Mouse (Mus musculus) kidney, postnatal 14 days (tissue): Measurements from ENCODE around the gene Robo1.

Experiments used
- DNase-seq: peaks from one replicate; pipeline ENCODE4 v3.0.0; 2022; ENCODE audit warnings: mixed read lengths

Gene Robo1

DNA sequence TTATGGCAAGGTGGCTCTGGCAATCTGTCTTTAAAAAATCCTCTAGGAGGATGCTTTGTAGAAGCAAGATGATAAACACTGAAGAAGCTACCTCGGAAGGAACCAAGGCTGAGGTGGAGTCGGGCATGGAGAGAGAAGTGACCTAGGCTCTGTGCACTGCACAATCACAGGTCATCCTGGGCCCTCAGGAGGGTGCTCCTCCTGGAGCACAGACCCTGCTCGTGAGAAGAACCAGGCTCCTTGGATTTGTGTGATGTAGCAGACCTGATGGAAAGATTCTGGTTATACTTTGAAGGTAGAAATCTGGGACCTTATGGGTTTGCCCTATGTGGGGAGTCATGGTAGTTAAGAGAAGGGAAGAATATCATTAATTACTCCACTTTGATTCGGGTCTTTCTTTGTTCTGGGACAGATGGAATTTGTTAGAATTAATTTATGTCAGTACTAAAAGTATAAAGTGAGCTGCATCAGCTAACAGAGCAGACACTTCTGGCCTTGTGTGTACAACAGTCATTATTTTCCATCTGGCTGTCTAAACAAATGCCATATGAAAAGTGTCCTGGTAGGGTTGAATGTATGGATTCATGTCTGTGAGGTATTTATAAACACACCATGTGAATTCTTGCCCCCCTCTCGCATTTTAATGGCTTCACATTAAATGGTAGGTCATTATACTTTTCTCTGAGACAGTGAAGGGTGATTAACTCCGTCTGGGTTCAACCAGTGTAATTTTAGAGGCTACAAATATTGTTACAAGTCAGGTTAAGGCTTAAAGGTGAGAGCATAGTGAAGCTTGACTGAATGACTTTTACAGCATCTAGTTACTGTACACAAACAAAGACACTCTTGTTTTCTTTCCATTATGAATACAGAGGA, 377.7 kb downstream of the Robo1 start:
- no peak for DNase-seq

DNA sequence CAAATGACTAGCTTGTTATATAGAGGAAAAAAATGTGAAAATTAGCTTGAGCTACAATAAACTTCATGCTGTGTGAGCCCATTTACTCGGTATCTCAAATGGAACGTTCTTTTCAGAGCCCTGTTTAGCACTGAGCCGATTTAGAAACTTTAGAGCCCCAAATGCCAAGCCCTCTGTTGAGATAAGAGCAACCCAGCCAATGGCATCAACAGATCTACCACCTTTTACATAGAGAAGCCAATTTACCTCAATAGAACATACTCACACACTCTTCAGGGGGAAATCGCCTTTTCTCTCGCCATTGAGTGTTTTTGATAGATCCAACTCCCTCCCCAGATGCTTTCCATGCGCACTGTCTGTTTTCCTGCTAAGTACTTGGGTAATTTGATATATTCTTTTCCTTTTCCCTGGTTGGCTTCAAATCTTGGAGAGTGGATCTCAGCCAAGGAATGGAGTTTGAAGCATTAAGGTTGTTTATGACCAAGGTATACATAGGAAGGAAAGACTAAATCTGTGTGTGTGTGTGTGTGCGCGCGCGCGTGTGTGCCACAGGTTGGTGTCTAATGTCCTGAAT, 378.5 kb downstream of the Robo1 start:
- DNase-seq = no peak

DNA sequence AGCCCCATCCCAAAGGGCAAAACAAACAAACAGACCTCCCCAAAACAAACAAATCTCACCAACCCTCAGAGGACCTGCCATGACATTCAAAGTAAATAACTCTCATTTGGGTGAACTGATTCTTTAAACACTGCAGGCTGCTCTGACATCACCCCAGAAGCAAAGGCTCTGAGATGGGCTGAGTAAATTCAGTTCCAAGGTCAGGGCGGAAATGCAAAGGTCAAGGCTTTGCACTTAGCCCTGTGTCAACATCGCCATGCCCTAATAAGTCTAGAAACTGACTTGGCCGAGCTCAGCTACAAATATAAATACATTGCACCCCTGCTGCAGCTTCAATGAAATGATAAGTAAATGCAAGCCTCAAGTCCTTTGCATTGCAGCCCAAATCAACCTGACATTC, 379.5 kb downstream of the Robo1 start:
- peak; percentile 59 for DNase-seq

DNA sequence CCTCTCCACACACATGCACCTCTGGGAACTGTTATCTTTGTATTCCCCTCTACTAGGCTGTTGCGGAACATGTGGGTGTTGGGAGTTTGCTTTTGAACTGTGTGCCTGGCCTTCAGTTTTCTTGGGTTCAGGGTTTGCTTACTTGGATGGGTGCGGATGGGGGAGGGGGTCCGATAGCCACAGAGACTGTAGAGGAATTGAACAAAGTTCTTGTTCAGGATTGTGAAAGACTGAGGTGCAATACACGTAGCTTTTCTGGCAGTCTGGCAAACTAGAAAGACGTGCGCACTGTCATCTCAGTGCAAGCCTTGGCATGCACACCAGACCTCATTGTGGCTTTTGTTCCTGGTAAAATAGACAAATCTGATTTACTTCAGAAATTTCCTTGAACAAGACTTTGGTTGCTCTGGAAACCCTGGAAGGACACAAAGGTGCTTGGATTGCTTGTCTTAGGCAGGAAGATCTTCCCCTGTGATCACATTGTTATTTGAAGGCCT, 380.1 kb downstream of the Robo1 start:
- no peak for DNase-seq

DNA sequence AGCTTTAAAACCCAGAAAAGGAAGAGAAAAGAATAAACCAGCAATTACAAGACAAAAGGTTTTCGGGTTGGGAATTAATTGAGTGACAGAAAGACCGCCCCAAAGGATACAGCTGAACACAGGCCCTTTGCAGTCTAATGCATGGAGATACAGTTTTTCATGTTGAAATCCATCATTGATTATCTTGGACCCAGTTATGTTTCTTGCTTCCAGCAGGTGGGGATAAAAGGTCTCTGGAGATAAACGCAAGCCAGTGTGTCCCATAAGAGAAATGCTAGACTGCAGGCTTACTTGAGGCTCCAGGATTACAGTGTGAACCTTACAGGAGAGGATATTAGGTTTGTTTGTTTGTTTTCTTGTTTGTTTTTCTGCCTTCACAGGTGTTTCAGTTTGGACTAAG, 383.8 kb downstream of the Robo1 start:
- no peak for DNase-seq

DNA sequence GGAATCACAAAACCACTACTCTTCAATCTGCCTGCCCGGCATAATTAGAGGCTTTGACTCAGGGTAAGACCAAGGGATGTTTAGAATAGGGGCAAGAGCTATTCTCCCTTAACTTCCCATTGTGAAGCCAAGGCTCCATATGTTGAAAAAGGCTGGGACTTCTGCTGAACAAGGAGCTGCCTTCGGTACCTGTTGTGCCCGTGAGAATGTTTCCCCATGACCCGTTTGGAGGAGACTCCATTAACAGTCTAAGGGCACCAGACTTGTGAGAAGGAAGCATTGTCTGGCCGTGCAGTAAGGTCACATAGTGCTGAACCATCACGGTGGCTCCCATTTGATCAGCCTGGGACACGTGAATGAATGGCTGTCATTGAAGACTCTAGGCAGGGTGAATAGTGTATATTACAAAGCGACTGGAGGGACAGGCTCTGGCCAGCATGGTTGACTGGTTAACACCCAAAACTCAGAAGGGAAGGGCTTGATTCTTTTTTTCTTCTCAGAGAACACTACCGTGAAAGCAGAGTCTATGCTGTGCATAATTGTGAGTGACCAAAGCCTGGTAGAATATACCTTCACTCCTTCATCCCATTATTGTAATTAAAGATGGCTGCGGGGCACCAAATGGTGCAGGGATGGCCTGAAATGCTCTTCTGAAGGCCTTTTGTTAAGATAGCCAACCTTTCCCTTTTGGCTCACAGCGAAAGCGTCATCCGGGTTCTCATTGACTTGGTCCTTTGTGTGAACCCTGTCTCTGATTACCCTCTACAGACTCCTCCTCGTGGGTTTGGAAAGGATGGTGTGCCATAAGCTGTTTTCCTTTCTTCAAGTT, 385.6 kb downstream of the Robo1 start:
- no peak for DNase-seq

DNA sequence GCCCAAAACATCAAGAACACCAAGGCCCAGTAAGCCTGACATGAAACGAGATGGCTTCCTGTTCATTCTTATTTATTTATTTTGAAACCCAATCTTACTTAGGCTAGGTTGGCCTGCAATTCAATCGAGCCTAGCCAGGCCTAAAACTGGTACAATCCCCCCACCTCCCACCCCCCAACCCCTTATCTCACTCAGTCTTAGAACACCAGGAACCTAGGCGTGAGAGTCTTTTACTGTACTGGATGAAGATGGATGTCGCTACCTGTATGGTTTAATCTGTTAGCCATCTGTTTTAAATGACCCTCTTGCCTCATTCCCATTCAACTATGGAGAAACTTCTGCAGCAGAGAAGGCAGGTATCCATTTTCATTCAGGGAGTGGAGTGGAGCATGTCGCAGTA, 386.7 kb downstream of the Robo1 start:
- DNase-seq = no peak

DNA sequence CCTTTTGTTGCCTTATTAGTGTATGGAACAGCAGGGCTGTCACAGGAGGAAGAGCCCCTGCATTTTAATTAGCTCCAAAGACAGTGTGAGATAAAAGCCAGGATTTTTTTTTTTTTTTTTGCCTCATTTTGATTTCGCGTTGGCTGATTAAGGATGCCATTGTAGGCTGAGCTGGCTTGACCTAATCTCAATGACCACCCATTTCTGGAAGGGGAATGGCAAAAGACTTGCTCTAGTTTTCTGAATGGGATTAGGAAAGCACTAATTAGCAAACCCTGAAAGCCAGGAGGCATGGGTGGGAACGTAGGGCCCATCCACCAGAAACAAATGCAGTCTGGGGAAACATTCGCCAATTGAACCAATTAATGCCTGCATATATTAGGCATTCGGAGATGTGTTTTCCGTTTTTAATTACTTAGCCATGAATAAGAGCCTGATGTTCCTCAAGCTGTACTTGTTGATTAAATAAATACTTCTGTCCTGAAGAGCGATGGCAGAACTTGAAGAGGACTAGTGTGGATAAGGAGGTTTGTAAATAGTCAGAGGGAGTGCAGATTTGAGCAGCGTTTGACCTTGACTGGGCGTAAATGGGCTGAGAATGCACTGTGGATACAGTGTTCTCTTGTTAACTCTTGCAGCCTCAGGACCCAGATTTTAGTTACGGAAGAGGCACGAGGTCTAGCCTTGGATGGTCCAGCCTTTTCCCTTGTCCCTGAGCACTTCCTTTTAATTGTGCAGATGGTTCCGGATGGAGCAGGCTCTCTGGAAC, 391.3 kb downstream of the Robo1 start:
- DNase-seq = no peak

DNA sequence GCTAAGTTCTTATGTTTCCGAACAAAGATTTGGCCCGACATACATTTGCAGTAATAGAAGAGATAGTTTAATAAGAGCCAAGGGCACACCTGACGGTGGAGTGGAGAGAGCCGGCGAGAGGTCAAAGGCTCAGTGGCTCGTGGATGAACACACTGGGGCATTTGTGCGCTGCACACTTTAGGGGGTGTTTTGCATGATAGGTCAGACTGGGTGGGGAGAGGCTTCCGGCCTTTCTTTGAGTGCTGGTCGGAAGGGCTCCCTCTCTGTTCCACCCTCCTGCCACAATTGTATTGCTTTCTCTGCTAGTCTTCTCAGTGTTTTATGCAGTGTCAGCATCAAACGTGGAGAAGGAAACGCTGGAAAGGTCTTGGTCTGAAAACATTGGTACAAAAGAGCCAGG, 392.2 kb downstream of the Robo1 start:
- DNase-seq = no peak

DNA sequence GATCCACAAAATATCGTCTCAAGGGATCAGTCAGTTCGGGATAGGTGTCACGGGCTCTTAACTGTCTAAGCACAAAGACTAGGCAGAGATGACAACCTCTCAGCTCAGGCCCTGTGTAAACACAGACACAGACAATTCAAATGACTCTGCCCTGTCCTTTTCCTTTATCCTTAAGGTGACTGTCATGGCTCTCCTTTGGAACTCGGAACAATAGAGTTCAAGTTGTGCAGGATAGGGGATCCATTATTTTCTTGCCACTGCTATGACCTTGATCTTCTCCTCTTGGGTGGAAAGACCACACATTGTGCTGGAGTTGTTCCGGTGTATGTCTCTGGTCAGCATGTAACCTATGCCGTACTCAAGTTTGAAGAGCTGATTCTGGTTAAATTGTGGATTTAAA, 395.4 kb downstream of the Robo1 start:
- no peak for DNase-seq

DNA sequence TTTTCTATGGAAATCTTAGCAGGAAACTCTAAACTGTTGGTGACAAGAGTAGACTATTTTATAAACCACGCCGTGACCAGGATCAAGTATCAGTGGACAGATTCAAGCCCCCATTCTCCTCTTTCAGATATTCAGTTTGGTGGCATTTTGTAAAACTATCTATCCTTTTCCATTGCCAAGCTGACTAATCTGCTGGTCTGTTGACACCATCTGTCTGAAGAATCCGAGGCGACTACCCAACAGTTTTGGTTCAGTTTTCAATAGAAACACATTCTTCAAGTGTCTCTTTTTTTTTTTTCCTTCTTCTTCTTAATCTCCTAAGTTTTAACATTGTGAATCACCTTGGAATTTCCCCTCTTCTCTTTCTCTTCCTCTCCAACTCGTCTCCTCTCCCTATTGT, 397.7 kb downstream of the Robo1 start:
- no peak for DNase-seq

DNA sequence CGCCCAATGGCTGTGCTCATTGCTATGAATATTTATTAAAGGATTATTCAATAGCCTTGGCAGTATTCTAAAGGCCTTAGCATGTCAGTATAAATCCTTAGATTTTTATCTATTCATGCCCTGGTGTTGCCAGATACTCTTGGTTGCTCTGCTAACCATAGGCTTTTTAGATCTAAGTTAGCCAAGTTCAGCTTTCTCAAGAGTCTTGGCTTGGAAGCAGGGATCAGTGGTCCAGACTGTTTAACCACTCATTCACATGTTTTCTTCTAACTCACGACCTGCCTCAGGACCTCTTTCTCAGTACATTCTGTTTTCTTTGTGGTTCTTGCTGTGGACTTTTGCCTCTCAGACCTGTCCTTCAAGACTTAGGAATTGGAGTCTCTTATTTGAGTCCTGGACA, 400.4 kb downstream of the Robo1 start:
- no peak for DNase-seq

DNA sequence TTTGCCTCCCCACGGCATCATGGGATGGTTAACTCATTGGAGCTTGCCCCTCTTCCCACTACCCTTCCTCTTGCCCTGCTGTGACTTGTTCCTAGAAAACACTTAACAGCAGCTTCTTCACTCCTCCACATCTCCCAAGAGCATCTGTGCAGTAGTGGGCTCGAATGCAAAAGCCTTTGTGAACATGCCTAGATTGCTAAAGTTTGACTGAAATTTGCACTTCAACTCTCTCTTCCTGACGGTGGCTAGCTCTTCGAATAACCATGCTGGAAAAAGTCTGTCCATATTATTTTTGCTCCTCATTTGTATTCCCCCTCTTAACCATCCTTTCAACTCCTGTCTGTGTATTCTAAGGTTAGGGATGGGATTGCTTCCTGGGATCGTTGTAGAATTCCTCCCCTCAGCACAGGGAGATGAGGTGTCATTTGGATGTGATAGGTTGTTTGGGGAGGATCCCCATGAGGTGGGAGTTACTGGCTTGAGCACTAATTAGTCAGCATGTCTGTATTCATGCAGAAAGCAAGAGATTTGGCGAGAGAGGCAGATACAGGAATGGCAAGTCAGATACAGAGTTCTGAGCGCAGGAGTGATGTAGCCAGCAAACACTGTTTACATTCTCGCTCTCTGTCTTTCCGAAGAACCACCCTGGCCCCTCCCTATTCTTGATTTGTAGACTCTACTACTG, 409.2 kb downstream of the Robo1 start:
- no peak for DNase-seq

DNA sequence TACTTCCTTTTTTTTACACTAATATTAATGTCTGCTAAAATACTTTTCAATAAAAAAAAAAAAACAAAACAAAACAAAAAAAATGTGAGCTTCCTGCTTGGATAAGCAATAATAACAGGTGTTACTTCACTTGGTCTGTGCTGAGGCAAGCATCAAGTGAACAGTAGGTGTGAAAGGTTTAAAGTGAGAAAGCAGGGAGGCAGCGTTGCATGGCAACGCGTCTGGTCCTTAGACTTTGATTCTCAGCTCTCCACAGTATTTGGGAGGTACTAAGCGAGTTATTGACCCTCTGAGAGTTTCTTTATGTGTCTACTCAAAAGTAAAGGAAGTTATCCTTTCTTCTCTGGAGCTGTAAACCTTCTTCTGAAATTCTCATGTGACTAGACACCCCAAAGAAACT, 411.0 kb downstream of the Robo1 start:
- no peak for DNase-seq

DNA sequence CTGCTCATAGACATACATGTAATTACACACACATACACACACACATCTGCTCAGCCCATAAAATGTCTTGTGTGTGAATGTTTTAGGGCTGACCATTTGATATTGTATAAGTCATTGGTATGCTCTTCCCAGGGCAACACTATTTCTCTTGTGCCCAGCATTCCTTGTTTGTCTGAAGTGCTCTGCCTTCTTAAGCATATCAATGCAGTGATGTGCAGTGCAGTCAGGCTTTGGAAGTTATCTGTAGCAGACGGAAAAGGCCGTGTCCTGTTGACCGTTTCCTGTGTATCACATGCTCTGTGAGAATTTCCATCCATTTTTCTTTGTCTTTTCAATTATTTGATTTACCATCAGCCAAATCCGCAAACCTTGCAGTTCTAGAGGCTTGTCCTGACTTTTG, 412.9 kb downstream of the Robo1 start:
- DNase-seq = no peak

DNA sequence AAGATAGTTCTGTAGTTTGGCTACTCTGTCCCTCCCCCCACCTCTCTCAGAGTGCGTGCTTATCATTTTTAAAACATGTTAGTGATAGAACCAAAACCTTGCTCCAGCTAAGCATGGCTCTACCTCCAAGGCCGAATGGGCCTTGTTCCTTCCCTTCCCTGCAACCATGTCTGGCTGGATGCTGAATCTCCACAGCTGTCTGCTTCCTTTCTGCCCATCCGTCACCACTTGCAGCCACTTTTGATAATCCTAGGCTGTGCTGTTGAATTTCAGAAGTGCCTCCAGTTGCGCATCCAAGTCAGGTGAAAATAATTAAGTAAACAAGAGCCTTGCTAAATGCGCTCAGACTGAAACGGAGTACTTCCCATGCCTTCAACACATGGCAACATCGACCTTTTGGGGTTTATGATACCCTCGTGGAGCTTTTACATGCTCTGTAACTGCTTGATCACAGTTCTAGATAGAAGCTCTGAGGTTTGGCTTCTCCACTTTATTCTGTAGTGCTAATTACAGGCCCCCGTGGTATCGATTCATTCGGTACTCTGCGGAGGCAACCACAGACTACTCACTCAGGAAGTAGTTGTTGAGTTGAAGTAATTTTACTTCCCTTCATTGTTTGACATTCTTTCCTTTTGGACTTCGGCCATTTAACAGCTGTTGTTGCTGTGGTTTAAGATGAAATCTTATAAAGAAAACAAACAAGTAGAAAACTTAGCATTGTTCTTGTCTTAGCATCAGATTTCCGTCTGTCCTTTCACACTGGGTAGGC, 413.8 kb downstream of the Robo1 start:
- DNase-seq = no peak

DNA sequence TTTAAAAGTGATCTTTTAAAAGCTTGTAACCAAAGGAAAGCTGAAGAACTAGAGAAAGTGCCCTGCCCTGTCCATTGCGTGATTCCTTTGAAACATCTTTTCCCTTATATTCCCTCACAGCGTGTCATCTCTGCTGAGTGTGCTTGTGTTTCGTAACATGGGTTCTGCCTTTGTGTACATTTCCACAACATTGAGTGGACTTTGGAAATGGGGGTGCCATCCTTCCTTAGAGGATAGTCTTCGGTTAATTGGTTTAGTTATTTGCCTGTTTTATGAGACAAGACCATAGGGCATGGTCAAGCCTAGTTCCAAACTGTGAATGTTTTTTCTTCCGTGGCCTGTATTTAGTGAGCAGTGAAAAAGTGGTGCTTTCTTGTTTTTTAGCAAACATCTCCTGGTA, 426.1 kb downstream of the Robo1 start:
- DNase-seq = peak; percentile 55

DNA sequence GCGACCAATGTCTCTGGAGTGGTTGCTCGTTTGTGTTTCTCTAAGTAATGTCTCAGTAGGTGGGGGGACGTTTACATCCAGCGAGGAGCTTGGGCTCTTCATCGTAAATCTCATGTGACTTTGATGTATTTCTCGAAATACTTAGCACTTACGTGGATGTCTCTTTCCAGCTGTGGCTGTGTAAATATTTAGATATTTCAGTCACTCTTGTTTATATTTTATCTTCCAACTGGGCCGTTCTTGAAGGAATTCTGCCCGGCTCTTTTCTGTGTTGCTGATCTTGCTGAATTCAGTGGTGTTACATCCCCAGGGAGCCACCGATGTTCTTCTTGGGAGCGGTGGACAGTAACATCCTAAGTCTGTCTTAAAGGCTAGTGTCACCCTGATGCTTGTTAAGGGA, 427.1 kb downstream of the Robo1 start:
- no peak for DNase-seq

DNA sequence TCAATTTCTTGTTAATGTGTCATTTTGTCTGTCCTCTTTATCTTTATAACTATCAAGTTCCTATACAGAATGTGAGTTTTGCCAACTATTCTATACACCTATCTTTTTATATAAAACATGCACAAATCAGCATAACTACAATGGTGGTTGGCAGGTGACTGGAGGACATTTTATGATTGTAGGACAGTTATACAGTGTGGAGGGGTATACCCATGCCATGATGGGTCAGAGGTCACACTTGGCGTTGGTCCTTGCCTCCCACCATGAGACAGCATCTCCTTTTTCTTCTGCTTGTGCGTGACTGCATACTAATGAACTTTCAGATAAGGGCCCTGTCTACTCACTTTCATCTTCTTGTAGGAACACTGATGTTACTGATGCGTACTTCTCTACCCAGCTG, 427.5 kb downstream of the Robo1 start:
- no peak for DNase-seq

DNA sequence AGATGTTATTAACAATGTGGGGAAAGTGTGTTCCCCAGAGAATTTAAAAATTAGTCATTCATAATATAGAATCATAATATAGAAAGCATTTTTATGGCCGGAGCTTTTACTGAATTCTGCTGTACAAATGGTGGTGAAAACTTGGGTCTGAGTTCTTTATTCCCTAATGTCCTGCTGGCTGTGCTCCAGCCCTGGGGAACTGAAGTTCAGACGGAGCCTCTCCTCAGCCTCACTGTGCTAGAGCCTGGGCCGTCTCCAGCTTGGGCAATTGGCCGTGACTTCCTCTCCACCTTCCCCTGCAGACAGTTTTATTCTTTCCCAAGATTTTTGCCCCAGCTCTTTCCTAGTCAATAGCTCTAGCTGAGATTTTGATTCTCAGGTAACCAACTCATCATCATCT, 429.0 kb downstream of the Robo1 start:
- peak; percentile 71 for DNase-seq

DNA sequence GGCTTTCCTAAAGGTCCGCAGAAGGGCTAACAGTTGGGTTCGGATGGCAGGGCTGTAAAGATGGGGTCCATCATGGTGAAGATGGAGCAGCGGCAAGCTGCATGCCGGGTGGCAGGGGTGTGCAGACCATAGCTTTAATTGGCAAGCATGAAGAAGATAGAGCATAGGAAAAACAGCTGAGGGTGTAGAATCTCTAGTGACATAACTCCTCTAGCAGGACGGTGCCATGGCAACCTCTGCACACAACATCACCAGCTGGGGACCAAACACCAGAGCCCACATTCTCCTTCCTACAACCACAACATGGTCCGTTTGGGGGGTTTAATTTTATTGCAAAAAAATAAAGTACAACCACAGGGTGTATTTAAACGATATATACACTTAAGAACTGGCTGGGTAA, 432.1 kb downstream of the Robo1 start:
- DNase-seq = no peak

DNA sequence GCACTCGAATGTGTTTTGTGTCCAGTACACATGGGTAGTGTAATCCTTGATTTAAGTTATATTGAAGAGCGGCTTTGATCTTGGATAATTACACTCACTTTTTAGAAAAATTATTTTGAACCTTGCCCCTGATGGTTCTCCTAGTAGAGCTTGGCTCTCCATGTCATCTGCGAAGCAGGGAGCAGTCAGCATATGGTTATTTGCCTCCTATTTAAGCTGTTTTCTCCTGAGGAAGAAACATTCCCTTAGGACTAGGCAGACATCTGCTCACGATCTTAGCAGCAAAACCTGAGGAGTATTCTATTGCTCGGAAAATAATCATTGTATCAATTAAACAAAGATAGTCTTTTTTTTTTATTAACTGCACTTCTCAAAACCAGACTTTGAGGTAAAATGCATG, 439.6 kb downstream of the Robo1 start:
- DNase-seq = no peak
